Mouse (Mus musculus): ENCODE measurements around the gene Chchd3.

The Chchd3 gene

GRCm38 (mm10) chr6:33059735-33060576, at the start of gene Chchd3:
Gene Chchd3, minus strand, starts transcription at chr6:33060260.
- peak; percentile 98 to 99 for DNase-seq (ENCODE audit: low spot score in 2 of 2)

GRCm38 (mm10) chr6:33104661-33105060, 44.6 kb upstream of the Chchd3 start:
- no peak for DNase-seq (ENCODE audit: low spot score in 2 of 2)

- DNase-seq (ENCODE audit: low spot score in 2 of 2): no peak
These were observed 38.8 kb upstream of the Chchd3 start for GRCm38 (mm10) chr6:33098903-33099302.

- no peak for DNase-seq (ENCODE audit: low spot score in 2 of 2)
These were observed 34.7 kb upstream of the Chchd3 start for GRCm38 (mm10) chr6:33094671-33095233.

- DNase-seq (ENCODE audit: low spot score in 2 of 2): no peak
These were observed 20.1 kb upstream of the Chchd3 start for GRCm38 (mm10) chr6:33080186-33080585.

- DNase-seq (ENCODE audit: low spot score in 2 of 2): no peak
These were observed 18.3 kb upstream of the Chchd3 start for GRCm38 (mm10) chr6:33078260-33078936.

GRCm38 (mm10) chr6:33066462-33066861, 6.4 kb upstream of the Chchd3 start:
- DNase-seq (ENCODE audit: low spot score in 2 of 2): no peak

- peak; percentile 19 to 41 for DNase-seq (ENCODE audit: low spot score in 2 of 2)
These were observed 784 bp downstream of the Chchd3 start for GRCm38 (mm10) chr6:33059276-33059675.

- no peak for DNase-seq (ENCODE audit: low spot score in 2 of 2)
These were observed 3.7 kb downstream of the Chchd3 start for GRCm38 (mm10) chr6:33056392-33056791.

- DNase-seq (ENCODE audit: low spot score in 2 of 2): no peak
These were observed 4.4 kb downstream of the Chchd3 start for GRCm38 (mm10) chr6:33055663-33056062.

- no peak for DNase-seq (ENCODE audit: low spot score in 2 of 2)
These were observed 5.1 kb downstream of the Chchd3 start for GRCm38 (mm10) chr6:33054946-33055345.

GRCm38 (mm10) chr6:33051642-33052041, 8.4 kb downstream of the Chchd3 start:
- DNase-seq (ENCODE audit: low spot score in 2 of 2): no peak

GRCm38 (mm10) chr6:33049705-33050420, 10.2 kb downstream of the Chchd3 start:
- peak in 1 of 2 experiments; percentile 8 for DNase-seq (ENCODE audit: low spot score in 2 of 2)

- DNase-seq (ENCODE audit: low spot score in 2 of 2): no peak
These were observed 16.6 kb downstream of the Chchd3 start for GRCm38 (mm10) chr6:33043480-33043879.

GRCm38 (mm10) chr6:33042880-33043279, 17.2 kb downstream of the Chchd3 start:
- DNase-seq (ENCODE audit: low spot score in 2 of 2): no peak

GRCm38 (mm10) chr6:33041978-33042377, 18.1 kb downstream of the Chchd3 start:
- DNase-seq (ENCODE audit: low spot score in 2 of 2): no peak

- no peak for DNase-seq (ENCODE audit: low spot score in 2 of 2)
These were observed 19.5 kb downstream of the Chchd3 start for GRCm38 (mm10) chr6:33040360-33041090.

GRCm38 (mm10) chr6:33032543-33032942, 27.5 kb downstream of the Chchd3 start:
- no peak for DNase-seq (ENCODE audit: low spot score in 2 of 2)

GRCm38 (mm10) chr6:33031631-33032030, 28.4 kb downstream of the Chchd3 start:
- DNase-seq (ENCODE audit: low spot score in 2 of 2): no peak

- no peak for DNase-seq (ENCODE audit: low spot score in 2 of 2)
These were observed 31.8 kb downstream of the Chchd3 start for GRCm38 (mm10) chr6:33028296-33028695.

GRCm38 (mm10) chr6:33025041-33025440, 35.0 kb downstream of the Chchd3 start:
- no peak for DNase-seq (ENCODE audit: low spot score in 2 of 2)

All from heart, adult 9 months (tissue).